Mouse (Mus musculus) kidney, postnatal 36 days (tissue): ENCODE measurements around the gene Baz2b.
"Not testable (repeated sequence)": the region's sequence is repeated elsewhere in the genome, so short reads cannot be mapped to it uniquely, and the experiment has no call there.

Source experiments
- DNase-seq, 2 experiments: peaks; one replicate each; pipeline ENCODE4 v3.0.0; 2021 to 2022; ENCODE audit warnings: mixed read lengths in 2 of 2

The Baz2b gene

GRCm38 (mm10) chr2:60200051-60200562, 9.5 kb downstream of the Baz2b start:
- DNase-seq, result no peak

- no peak for DNase-seq
Observed at GRCm38 (mm10) chr2:60196841-60197240, 12.8 kb downstream of the Baz2b start.

GRCm38 (mm10) chr2:60181696-60182095, 27.9 kb downstream of the Baz2b start:
- DNase-seq, result no peak

- peak; percentile 42 to 51 for DNase-seq
Observed at GRCm38 (mm10) chr2:60177490-60177889, 32.1 kb downstream of the Baz2b start.

GRCm38 (mm10) chr2:60176087-60176486, 33.6 kb downstream of the Baz2b start:
- DNase-seq, result no peak

DNA sequence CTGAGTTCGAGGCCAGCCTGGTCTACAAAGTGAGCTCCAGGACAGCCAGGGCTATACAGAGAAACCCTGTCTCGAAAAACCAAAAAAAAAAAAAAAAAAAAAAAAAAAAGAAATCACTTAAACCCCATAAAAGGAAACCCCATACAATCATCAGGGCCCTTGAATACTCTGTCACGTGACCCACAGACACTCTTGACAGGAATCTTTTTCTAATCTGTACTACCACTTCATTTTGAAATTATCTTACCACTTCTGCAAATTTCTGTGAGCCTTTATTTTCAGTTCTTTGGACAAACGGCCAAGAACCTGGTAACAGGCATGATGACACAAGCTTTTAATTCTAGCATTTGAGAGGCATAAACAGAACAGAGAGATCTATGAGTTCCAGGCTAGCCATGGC, 34.6 kb downstream of the Baz2b start:
- DNase-seq, result no peak

GRCm38 (mm10) chr2:60173595-60173994, 36.0 kb downstream of the Baz2b start:
- no peak for DNase-seq

DNA sequence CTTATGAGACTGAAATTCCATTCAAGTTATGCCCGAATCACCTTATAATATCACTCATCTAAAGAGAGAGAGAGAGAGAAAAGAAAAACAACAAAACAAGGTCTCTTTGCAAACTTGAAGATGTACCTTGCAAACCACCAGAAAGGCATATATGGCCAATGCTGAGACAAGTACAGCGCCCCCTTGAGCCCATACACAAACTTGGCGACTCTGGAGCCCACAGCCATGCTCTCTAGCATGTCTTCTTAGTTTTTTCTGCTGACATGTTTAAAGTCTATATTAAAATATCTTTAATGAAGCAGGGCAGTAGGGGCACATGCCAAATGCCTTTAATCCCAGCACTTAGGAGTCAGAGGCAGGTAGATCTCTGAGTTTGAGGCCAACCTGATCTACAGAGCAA, 36.4 kb downstream of the Baz2b start:
- DNase-seq, result no peak

- no peak for DNase-seq
Observed at GRCm38 (mm10) chr2:60172531-60172914, 37.1 kb downstream of the Baz2b start.

DNA sequence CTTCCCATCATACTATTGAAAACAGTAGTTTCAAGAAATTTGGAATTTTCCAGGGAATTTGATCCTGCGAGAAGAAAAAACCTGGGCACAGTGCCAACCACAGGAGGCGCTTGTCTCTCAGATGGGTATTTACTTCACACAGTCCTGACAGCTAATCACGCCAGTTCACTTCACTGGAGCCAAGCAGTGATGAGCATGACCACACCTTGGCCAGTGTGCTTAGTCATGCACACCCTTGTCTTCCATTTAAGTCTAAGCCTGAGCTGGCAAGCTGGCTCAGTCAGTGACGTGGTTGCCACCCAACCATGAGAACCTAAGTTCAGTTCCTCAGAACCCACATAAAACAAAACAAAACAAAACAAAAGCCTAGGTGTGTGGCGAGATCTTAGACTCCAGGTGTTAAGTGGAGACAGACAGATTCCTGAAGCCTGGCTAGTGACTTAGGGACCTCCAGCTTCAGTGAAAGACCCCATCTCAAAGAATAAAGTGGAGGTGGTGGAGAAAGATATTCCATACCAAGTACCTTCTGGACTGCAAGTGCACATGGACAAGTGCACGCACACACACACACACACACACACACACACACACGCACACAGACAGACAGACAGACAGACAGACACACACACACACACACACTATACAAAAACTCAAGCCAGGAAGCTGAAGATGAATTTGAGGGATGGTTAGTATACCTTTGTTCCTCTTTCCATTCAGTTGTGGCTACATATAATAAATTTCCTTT, 37.7 kb downstream of the Baz2b start:
- peak; percentile 67 to 85 for DNase-seq

GRCm38 (mm10) chr2:60166878-60167277, 42.8 kb downstream of the Baz2b start:
- DNase-seq, result no peak

DNA sequence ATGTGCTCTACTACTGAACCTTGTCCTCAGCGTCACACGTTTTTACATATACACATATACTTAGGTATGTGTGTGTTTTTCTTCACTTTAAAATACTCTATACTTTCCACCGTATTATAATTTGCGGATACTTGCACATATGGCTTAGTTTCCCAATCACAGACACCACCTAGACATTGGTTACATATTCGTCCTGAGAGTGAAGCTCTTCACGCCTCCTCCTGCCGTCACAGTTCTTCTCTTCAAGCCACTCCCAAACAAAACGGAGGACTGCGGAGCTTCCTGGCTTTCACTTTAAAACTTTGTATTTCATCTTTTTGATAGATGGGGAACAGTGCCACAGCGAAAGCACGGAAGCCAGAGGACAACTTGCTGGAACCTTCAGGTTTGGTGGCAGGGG, 44.0 kb downstream of the Baz2b start:
- DNase-seq, result no peak

- DNase-seq, result no peak
Observed at GRCm38 (mm10) chr2:60163744-60164143, 45.9 kb downstream of the Baz2b start.

GRCm38 (mm10) chr2:60152481-60152880, 57.2 kb downstream of the Baz2b start:
- DNase-seq, result no peak

DNA sequence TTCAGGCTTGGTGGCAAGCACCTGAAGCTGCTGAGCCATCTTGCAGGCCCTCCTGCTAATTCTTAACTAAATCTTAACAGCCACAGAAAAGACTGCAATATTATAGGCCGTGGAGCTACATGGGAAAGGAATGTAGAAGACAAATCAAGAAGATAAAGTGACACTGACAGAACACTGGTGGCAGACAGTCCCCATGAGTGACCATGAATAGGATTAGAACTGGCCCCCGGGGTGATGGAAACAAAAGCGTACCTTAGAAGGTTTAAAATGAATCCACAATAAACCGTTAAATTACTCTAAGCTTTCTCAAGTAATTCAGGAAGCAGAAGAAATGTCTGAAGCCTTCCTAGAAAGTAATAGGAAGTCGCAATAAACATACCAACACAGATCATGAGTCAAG, 61.0 kb downstream of the Baz2b start:
- DNase-seq, result no peak

- no peak for DNase-seq
Observed at GRCm38 (mm10) chr2:60147428-60147827, 62.2 kb downstream of the Baz2b start.

GRCm38 (mm10) chr2:60145742-60146141, 63.9 kb downstream of the Baz2b start:
- DNase-seq, result peak in 1 of 2 experiments; percentile 45

DNA sequence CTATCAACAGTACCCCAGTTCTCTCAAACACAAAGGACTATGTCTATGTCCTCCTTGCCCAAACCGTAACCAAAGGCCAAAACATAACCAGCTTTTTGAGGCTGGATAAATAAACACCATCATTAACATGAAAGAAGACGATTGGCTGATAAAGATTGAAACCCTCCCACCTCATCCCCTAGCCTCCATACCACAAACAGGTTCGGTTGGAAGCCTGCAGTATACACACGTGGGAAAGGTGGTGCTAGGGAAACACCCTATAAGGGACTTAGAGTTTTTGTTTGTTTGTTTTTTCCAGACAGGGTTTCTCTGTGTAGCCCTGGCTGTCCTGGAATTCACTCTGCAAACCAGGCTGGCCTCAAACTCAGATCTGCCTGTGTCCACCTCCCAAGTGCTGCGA, 66.3 kb downstream of the Baz2b start:
- no peak for DNase-seq

DNA sequence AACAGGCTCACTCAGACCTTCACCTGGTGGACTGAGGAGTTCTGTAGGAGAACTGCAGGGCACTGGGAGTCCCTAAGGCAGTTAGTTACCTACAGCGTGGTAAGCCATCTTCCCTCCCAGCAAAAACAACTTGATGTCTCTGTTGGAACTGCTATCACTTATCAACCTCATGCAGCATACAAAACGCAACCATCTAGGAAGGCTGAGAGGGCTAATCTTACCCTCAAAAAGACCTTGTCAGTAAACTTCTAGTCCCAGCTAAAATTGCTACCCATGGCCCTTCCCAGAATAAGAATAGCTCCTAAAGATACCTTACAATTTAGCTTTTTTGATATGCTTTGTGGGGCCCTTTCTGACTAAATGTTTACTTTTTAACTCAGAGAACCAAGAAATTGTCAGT, 67.4 kb downstream of the Baz2b start:
- no peak for DNase-seq

- no peak for DNase-seq
Observed at GRCm38 (mm10) chr2:60138751-60139162, 70.9 kb downstream of the Baz2b start.

- no peak for DNase-seq
Observed at GRCm38 (mm10) chr2:60135796-60136195, 73.8 kb downstream of the Baz2b start.

GRCm38 (mm10) chr2:60134958-60135357, 74.7 kb downstream of the Baz2b start:
- not testable (repeated sequence) for DNase-seq

DNA sequence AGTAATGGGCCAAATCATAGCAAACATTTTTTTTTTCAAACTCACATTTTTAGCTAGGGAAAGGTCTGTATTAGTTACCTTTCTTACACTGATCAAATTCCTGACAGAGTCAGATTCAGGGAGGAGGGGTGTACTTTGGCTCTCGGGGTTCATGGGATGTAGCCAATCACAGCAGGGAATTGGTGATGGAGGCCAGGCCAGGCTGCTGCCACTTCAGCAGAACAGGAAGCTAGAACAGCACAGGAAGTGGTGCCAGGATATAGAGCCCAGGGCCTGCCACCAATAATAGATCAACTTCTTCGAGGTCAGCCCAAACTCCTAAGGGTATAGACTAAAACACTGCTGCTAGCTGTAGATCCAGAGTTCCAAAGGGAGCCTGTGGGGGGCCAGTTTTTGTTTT, 76.6 kb downstream of the Baz2b start:
- no peak for DNase-seq

DNA sequence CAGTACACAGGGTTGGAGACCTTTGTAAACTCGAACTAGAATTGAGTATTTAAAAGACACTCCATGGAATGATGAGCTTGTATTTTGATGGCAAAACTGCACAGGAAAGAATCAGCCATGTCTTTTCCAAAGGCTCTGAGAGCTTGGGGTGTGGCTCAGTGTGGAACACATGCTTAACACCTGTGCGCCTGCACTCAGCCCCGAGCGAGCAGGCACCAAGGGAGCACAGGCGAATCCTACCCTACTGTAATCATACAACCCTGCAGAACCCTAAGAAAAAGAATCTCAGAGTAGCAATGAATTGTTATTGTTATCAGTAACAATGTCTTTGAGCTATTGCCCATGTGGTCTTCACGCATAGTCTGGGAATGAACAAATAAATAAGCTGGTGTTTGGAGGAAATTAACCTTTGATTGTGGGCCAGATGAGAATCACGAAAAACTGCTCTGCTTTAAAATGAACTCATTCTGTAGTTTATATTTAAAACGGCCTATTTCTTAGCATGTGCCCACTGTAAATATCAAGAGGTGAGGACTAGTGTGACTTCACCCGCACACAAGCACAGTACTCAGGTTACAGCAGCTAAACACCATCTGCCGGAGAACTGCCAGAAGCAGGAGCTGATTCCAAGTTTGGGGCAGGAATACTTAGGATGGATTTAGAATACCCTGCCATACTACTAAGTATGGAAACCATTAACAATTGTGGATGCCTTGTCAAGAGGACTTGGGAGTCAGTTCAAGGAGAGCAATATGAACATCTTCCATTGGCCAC, 77.2 kb downstream of the Baz2b start:
- no peak for DNase-seq
